Mouse (Mus musculus): ENCODE results near the gene Nufip2.

DNA sequence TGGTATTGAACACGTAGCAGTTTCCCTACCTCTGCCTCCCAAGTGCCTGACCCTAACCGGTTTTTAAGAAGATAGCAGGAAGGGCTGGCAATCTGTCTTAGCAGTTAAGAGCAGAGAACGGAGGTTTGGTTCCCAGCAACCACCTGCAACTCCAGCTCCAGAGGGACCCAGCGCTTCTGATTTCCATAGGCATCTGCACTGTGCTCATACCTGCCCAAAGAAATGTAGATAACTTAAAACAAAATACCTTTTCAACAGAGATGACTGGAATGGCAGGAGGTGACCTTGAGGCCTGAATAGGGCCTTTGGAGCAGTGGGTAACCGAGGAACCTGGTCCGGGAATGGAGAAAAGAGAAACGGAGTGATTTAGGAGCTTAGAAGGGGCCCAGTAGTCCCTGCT lies 52.6 kb downstream of the Nufip2 start:
- TF ChIP-seq CTCF (IDR thresholded peaks at IDR 0.05; ENCODE audit: extremely low read depth, insufficient read length, insufficient replicate concordance, low read depth, low read length) (no peak), POLR2A (IDR thresholded peaks at IDR 0.05; ENCODE audit: low read depth, low read length) (no peak)

Data from small intestine, adult 2 months (tissue).